Mouse (Mus musculus) heart, postnatal 0 days (tissue): ENCODE data around the gene St6galnac1. TPM values are rescaled to one million over a fixed set of nuclear protein-coding genes. Genes with fewer than 3 reads are reported as not detected.
A peak's percentile ranks its signal among the peaks of the same experiment; 100 is the strongest.

Source experiments
- ATAC-seq: fragments of 200-750 bp; cut with Nextera tagmentation; 2 replicates; pipeline ENCODE4 v1.8.0; 2017; ENCODE audit warnings: low read depth, moderate number of reproducible peaks, moderate library complexity; ENCODE audit not compliant: insufficient read depth
- DNase-seq: peaks from one replicate; pipeline ENCODE4 v3.0.0-alpha.2; 2016; ENCODE audit warnings: low spot score
- H3K27ac ChIP-seq: fragments of 300-500 bp; sonication (generic); 2 replicates; pipeline ENCODE4 v1.5.1; 2014; ENCODE audit warnings: low read depth, mild to moderate bottlenecking
- H3K27me3 ChIP-seq: fragments of 300-500 bp; sonication (generic); 2 replicates; pipeline ENCODE4 v1.6.1; 2014; ENCODE audit warnings: low read length, mixed read lengths; ENCODE audit not compliant: control insufficient read depth, insufficient read depth
- H3K36me3 ChIP-seq: fragments of 300-500 bp; sonication (generic); replicated peaks from 2 replicates; pipeline ENCODE4 v1.6.1; 2014; ENCODE audit warnings: low read length, mixed read lengths; ENCODE audit not compliant: control insufficient read depth, insufficient read depth
- H3K4me1 ChIP-seq: fragments of 300-500 bp; sonication (generic); 2 replicates; pipeline ENCODE4 v1.6.1; 2014; ENCODE audit warnings: antibody characterized with exemption; ENCODE audit not compliant: control insufficient read depth, insufficient read depth
- H3K4me2 ChIP-seq: fragments of 300-500 bp; sonication (generic); 2 replicates; pipeline ENCODE4 v1.6.1; 2014; ENCODE audit warnings: low read depth, mild to moderate bottlenecking, low read length, moderate library complexity
- H3K4me3 ChIP-seq: fragments of 300-500 bp; sonication (generic); 2 replicates; pipeline ENCODE4 v1.5.1; 2014; ENCODE audit warnings: low read depth, low read length
- H3K9ac ChIP-seq: fragments of 300-500 bp; sonication (generic); replicated peaks from 2 replicates; pipeline ENCODE4 v1.6.1; 2014; ENCODE audit warnings: low read depth, low read length, mixed read lengths
- H3K9me3 ChIP-seq: fragments of 300-500 bp; sonication (generic); replicated peaks from 2 replicates; pipeline ENCODE4 v1.6.1; 2016; ENCODE audit warnings: low read length; ENCODE audit not compliant: control insufficient read depth
- CTCF ChIP-seq: IDR thresholded peaks from 2 replicates; pipeline ENCODE4 v1.5.1; 2016; ENCODE audit warnings: antibody characterized with exemption, control low read depth, low read depth
- EP300 ChIP-seq: IDR thresholded peaks from 2 replicates; pipeline ENCODE4 v1.6.1; 2016; ENCODE audit warnings: antibody characterized with exemption, low read depth
- WGBS: fragments of 180-500 bp; shearing (Covaris S2); extraction: QIAGEN DNeasy Blood & Tissue Kit; methylation state at CpG from one replicate; pipeline ENCODE4 v1.1.7; 2014; 5-methylcytosine and 5-hydroxymethylcytosine counted together
- polyA plus RNA-seq: library from polyadenylated mRNA; unstranded; fragments of >200 nt; fragmentation: Nextera tagmentation; extraction: Ambion mirVana; gene quantifications from 2 replicates; pipeline ENCODE4 v1.2.1, GENCODE M21; 2015
- total RNA-seq: library from RNA; depleted of rRNA; stranded (reverse); fragments of >200 nt; gene quantifications from 2 replicates; pipeline ENCODE4 v1.2.3, GENCODE M21; 2014; ENCODE audit warnings: low replicate concordance

The St6galnac1 gene
- total and polyA plus RNA-seq, 2 experiments from 2014 or later, result not detected

DNA sequence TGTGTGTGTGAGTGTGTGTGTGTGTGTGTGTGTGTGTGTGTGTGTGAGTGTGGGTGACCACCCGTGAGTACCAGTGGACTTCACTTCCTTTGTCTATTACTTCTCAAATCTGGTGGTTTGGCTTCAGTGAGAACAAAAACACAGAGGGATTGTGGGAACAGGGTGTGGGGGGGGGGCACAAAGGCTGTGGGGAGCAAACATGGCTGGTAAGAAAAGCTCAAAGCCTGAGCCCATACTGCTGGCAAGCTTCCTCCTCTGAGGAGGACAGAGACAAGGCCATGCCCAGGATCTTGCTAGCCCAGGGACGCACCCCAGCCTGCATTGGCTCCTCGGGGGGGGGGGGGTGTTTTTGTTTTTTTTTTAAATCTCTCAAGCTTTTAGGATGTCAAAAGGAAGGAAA is 32.2 kb upstream of the St6galnac1 start:
- WGBS, result 68% methylated on average over 3 of the region's 3 CpGs
- Histone ChIP-seq H3K9ac (no peak overlapping the region), H3K4me2 (no peak overlapping the region), H3K27ac (peak overlapping the region; percentile 66), H3K9me3 (no peaks in the 10 kb centered on the region), H3K4me3 (no peak overlapping the region), H3K4me1 (peaks cover 8% of the 10 kb centered on the region; the same call in 1 of the 2 replicates), H3K27me3 (no peaks in the 10 kb centered on the region), H3K36me3 (0 out of 2 replicates have a peak, but pooled peaks cover 4% of the 10 kb centered on the region)
- TF ChIP-seq CTCF (no peak), EP300 (no peak)
- ATAC-seq, result no peak
- DNase-seq, result no peak

DNA sequence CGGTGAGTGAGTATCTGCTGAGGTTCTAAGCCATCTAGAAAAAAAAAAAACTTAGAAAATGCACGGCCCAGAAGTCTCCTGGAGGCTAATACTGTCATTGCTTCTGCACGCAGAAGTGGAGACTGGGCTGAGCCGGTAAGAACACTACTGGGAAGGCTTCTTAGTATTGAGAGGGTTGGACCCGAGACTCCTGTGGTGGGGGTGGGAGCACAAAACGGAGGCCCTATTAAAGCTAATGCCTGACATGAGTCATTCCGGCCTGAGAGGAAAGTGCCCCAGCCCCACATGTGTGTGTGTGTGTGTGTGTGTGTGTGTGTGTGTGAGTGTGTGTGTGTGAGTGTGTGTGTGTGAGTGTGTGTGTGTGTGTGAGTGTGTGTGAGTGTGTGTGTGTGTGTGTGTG is 31.8 kb upstream of the St6galnac1 start:
- Histone ChIP-seq H3K4me3 (no peak overlapping the region), H3K27me3 (no peaks in the 10 kb centered on the region), H3K27ac (0 out of 2 replicates have a peak overlapping the region, but pooled peaks have one; percentile 39), H3K36me3 (0 out of 2 replicates have a peak, but pooled peaks cover 4% of the 10 kb centered on the region), H3K4me2 (no peak overlapping the region), H3K4me1 (peaks cover 7% of the 10 kb centered on the region; the same call in 1 of the 2 replicates), H3K9ac (no peak overlapping the region), H3K9me3 (no peaks in the 10 kb centered on the region)
- DNase-seq (peak; percentile 32), ATAC-seq (peak; percentile 24; the same call in 1 of the 2 replicates)
- WGBS, result 58% methylated on average over 7 of the region's 7 CpGs
- TF ChIP-seq EP300, result no peak
- no peak for TF ChIP-seq CTCF

DNA sequence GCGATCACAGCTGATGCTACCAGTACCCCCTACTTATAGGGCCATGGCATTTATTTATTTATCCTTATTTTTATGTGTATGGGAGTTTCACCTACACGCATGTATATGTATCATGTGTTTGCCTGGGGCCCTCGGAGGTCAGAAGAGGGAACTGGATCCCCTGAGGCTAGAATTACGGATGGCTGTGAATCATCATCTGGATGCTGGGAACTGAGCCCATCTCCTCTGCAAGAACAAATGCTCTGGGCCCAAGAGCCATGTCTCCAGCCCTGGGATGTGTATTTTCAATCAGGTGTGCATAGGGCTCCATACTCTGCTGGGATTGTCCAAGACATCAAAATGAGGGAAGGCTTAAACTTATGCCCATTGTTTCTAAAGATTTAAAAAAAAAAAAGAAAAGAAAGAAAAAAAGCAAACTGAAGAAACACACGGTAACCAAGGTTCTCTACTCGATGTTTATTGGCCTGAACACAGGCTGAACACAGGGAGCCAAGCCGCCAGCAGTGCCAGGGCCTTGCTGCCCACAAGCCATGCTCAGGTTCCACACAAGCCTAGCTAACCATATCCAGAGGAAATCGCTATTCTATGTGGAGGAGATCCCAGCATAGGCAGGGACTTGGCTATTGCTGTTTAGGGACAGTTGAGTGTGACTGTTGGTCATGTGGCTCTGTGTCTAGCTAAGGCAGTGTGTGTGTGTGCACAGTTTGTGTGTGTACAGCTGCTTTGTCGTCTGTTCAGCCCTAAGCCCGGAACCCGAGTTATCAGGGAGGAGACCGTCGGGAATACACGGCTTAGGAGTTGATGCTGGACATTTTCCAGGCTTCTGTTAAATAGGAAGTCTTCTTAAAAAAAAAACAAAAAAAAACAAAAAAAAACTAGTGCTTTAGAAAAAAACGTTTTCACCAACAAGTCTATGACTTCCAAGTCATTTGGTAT is 31.1 kb upstream of the St6galnac1 start:
- no peak overlapping the region for H3K9ac ChIP-seq
- H3K9me3 ChIP-seq, result no peaks in the 10 kb centered on the region
- no peak overlapping the region for H3K4me2 ChIP-seq
- no peak for TF ChIP-seq EP300
- no peak for TF ChIP-seq CTCF
- peak overlapping the region; percentile 65 for H3K27ac ChIP-seq
- H3K4me1 ChIP-seq, result 0 out of 2 replicates have a peak, but pooled peaks cover 3% of the 10 kb centered on the region
- ATAC-seq, result peak; percentile 28; the same call in 1 of the 2 replicates
- H3K36me3 ChIP-seq, result 0 out of 2 replicates have a peak, but pooled peaks cover 4% of the 10 kb centered on the region
- H3K4me3 ChIP-seq, result no peak overlapping the region
- no peaks in the 10 kb centered on the region for H3K27me3 ChIP-seq
- DNase-seq, result peak; percentile 67
- 61% methylated on average over 15 of the region's 15 CpGs for WGBS

DNA sequence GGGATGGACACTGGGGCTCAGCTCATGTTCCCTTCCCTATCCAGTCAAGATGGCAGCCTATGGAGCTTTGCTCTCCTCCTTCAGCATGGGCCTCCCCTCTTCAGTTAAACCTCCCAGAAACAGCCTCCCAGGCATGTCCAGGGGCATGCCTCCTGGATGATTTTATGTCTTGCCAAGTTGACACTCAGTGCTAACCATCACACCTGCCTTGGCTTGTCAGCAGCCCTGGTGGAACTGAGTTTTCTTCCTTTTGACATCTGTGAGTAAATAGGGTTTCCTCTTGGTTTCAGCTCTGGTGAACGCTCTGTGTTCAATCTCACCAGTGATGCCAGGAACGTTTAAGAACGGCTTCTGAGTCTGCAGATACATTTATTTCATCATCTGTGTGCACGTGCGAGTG is 27.4 kb upstream of the St6galnac1 start:
- 76% methylated on average over 5 of the region's 5 CpGs for WGBS
- DNase-seq (no peak), ATAC-seq (no peak)
- Histone ChIP-seq H3K9ac (no peak overlapping the region), H3K9me3 (no peaks in the 10 kb centered on the region), H3K27ac (no peak overlapping the region), H3K4me1 (no peaks in the 10 kb centered on the region; the same call in none of the 2 replicates), H3K4me2 (no peak overlapping the region), H3K4me3 (no peak overlapping the region), H3K27me3 (no peaks in the 10 kb centered on the region), H3K36me3 (no peaks in the 10 kb centered on the region)
- no peak for TF ChIP-seq CTCF
- no peak for TF ChIP-seq EP300

DNA sequence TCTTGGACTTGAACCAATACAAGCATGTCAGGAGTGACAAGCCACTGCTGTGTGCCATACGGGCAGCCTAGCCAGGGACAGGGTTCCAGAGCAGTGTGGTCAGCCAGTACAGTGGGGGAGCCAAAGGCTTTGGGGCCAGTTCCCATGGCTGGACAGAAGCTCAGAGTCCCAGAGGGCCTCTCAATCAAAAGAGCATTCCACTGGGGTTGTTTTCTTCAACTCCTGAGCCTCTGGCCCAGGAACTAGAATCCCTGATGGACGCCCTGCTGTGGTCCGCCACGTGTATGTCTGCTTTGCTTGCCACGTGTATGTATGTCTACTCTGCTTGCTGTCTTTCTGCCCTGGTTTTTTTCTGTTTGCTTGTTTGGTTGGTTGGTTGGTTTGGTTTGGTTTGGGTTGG is 25.8 kb upstream of the St6galnac1 start:
- no peak overlapping the region for H3K9ac ChIP-seq
- ATAC-seq (no peak), DNase-seq (no peak)
- no peak overlapping the region; the same call in 1 of the 2 replicates for H3K27ac ChIP-seq
- 54% methylated on average over 5 of the region's 5 CpGs for whole genome bisulfite sequencing
- H3K4me3 ChIP-seq, result no peak overlapping the region
- H3K27me3 ChIP-seq, result no peaks in the 10 kb centered on the region
- H3K4me2 ChIP-seq, result no peak overlapping the region
- H3K36me3 ChIP-seq, result no peaks in the 10 kb centered on the region
- H3K9me3 ChIP-seq, result no peaks in the 10 kb centered on the region
- no peaks in the 10 kb centered on the region; the same call in none of the 2 replicates for H3K4me1 ChIP-seq
- no peak for TF ChIP-seq CTCF
- TF ChIP-seq EP300, result no peak
